Mouse (Mus musculus): ENCODE data around the gene Tesc. TPM values are rescaled to one million over a fixed set of nuclear protein-coding genes. Genes with fewer than 3 reads are reported as not detected.
A peak's percentile ranks its signal among the peaks of the same experiment; 100 is the strongest.

Tesc gene
- total and polyA plus RNA-seq, 3 experiments = 0.34 to 0.80 TPM; not detected in 1

DNA sequence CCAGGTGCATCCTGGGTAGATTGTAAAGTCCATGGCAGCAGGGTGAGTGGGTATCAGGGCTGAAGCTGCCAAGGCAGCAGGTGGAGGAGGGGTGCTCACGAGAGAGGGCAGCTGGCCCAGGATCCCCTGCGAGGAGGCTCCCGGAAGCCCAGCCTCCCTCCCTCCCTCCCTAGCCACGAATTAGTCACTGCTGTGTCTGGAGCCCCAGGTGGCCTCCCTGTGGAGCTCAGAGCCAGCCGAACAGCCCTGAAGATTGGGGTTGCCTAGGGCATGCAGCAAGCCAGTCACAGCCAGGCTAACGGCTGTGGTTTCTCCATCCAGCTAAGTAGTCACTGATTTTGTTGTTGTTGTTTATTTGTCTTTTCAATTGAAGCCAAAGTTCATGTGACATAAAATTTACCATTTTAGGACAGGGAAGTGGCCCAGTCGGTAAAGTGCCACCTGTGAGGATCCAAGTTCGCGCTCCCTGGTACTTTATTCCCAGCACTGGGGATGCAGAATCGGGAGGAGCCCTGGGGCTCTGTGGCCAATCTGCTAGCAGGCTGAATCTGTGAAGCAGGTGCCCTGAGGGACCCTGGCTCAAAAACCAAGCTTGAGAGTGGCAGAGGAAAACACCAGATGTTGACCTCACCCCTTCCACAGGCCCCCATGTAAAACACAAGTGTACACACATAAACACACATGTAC lies 10.4 kb downstream of the Tesc start (continued):
- TF ChIP-seq SMC3 (IDR thresholded peaks at IDR 0.05; ENCODE audit: low read depth, low read length) (no peak), CTCF (conservative IDR thresholded peaks at IDR 0.05 in 1 of 2, IDR thresholded peaks at IDR 0.05 in 1 of 2; ENCODE audit: low read depth in 2 of 2, low read length in 2 of 2) (no peak), E2F4 (IDR thresholded peaks at IDR 0.05; ENCODE audit: insufficient replicate concordance, low read depth, low read length) (no peak), MXI1 (IDR thresholded peaks at IDR 0.05; ENCODE audit: low read depth, low read length) (no peak), ELF1 (IDR thresholded peaks at IDR 0.05; ENCODE audit: low read depth, low read length) (peak; percentile 74), MAZ (IDR thresholded peaks at IDR 0.05; ENCODE audit: low read depth, low read length) (peak; percentile 64; the same call in 1 of the 2 replicates), GABPA (IDR thresholded peaks at IDR 0.05; ENCODE audit: insufficient replicate concordance, low read depth, low read length) (no peak), TCF12 (IDR thresholded peaks at IDR 0.05; ENCODE audit: low read depth, low read length) (peak; percentile 68; the same call in 1 of the 2 replicates), MAFK (IDR thresholded peaks at IDR 0.05; ENCODE audit: insufficient replicate concordance, low read length) (no peak), BHLHE40 (IDR thresholded peaks at IDR 0.05; ENCODE audit: low read depth, low read length) (peak; percentile 89), HCFC1 (IDR thresholded peaks at IDR 0.05; ENCODE audit: low read depth, low read length) (peak; percentile 55), ZKSCAN1 (IDR thresholded peaks at IDR 0.05; ENCODE audit: borderline replicate concordance, low read depth, low read length) (no peak), MYC (IDR thresholded peaks at IDR 0.05; ENCODE audit: low read depth, low read length) (no peak), MAX (IDR thresholded peaks at IDR 0.05; ENCODE audit: low read length) (no peak), NRF1 (IDR thresholded peaks at IDR 0.05; ENCODE audit: low read depth, low read length) (no peak), TBP (conservative IDR thresholded peaks at IDR 0.05; ENCODE audit: low read depth, low read length) (no peak), CHD1 (IDR thresholded peaks at IDR 0.05; ENCODE audit: low read depth, low read length) (no peak)

DNA sequence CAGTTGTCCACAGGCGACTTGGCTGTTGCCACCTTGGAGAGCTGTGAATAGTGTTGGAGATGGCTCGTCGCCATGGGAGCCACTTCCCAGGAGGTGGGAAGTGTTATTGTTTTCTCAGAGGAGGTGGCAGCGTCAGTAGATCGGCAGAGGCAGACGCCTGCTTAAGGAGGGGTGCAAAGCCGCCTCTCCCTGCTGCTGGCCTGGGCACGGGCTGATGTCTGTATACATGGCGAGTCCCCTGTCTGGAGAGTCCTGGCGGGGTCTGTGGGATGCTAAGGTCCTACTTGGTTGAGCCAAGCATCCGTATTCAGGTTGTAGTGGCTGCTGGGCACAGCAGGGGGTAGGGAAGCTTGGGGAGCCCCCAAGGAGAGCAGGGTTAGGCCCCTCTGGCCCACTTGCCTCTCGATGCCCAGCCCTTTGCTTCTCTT lies 11.7 kb downstream of the Tesc start:
- no peak overlapping the region for H3K27ac ChIP-seq (ENCODE audit: insufficient read depth, low read depth)
- H3K9me3 ChIP-seq (replicated peaks; ENCODE audit: low read length) = peaks cover 14% of the 10 kb centered on the region
- TF ChIP-seq IRF4 (IDR thresholded peaks at IDR 0.05; ENCODE audit: low read depth, low read length) (no peak), MYC (IDR thresholded peaks at IDR 0.05; ENCODE audit: low read depth, low read length) (no peak), ETS1 (conservative IDR thresholded peaks at IDR 0.05; ENCODE audit: low read depth, low read length) (no peak), ELF1 (IDR thresholded peaks at IDR 0.05; ENCODE audit: low read depth, low read length) (no peak), MAX (IDR thresholded peaks at IDR 0.05; ENCODE audit: low read length) (no peak), MXI1 (IDR thresholded peaks at IDR 0.05; ENCODE audit: low read depth, low read length) (no peak), USF2 (conservative IDR thresholded peaks at IDR 0.05; ENCODE audit: low read depth, low read length) (no peak), TCF12 (IDR thresholded peaks at IDR 0.05; ENCODE audit: low read depth, low read length) (no peak)
- no peak for DNase-seq (ENCODE audit: extremely low read depth)
- in situ Hi-C loops (cut with MboI; ENCODE audit: low pct_ligation_motif_present, low pct_unique_long_range_greater_than_20kb, low sequenced_read_pairs) (no loop called here), dilution Hi-C loops (cut with MboI; ENCODE audit: extremely low pct_ligation_motif_present, extremely low pct_unique_long_range_greater_than_20kb, low sequenced_read_pairs) (no loop called here)
- H3K4me3 ChIP-seq (replicated peaks in 1 of 3; ENCODE audit: low read depth in 2 of 3, low read length in 2 of 3, poor library complexity in 1 of 3) = no peak overlapping the region
- peaks cover 8 to 26% of the 10 kb centered on the region in 2 experiments for H3K4me1 ChIP-seq (ENCODE audit: control insufficient read depth in 1 of 2, insufficient read depth in 2 of 2)
- no peaks in the 10 kb centered on the region for H3K27me3 ChIP-seq (replicated peaks)
- H3K79me2 ChIP-seq (replicated peaks; ENCODE audit: control insufficient read depth, extremely low read depth, insufficient read depth, poor library complexity, severe bottlenecking) = no peaks in the 10 kb centered on the region
- no peaks in the 10 kb centered on the region for H3K36me3 ChIP-seq (replicated peaks in 1 of 2; ENCODE audit: control insufficient read depth in 1 of 2, insufficient read depth in 1 of 2, low read length in 1 of 2)
- H3K9ac ChIP-seq (ENCODE audit: insufficient read depth, low read depth) = no peak overlapping the region
- no peak overlapping the region for H3K4me2 ChIP-seq (ENCODE audit: insufficient read depth, low read depth, poor library complexity, severe bottlenecking)

Data from CH12.LX (cell line).